Mouse (Mus musculus) fibroblast of lung, adult 2 months (primary cell): ENCODE data around the gene Fam19a2.

Experiments
- DNase-seq: peaks from one replicate; pipeline ENCODE4 v3.0.0-alpha.2; 2011; ENCODE audit warnings: low read depth

The Fam19a2 gene

GRCm38 (mm10) chr10:123570616-123571188 is 306.9 kb downstream of the Fam19a2 start:
- DNase-seq: no peak

DNA sequence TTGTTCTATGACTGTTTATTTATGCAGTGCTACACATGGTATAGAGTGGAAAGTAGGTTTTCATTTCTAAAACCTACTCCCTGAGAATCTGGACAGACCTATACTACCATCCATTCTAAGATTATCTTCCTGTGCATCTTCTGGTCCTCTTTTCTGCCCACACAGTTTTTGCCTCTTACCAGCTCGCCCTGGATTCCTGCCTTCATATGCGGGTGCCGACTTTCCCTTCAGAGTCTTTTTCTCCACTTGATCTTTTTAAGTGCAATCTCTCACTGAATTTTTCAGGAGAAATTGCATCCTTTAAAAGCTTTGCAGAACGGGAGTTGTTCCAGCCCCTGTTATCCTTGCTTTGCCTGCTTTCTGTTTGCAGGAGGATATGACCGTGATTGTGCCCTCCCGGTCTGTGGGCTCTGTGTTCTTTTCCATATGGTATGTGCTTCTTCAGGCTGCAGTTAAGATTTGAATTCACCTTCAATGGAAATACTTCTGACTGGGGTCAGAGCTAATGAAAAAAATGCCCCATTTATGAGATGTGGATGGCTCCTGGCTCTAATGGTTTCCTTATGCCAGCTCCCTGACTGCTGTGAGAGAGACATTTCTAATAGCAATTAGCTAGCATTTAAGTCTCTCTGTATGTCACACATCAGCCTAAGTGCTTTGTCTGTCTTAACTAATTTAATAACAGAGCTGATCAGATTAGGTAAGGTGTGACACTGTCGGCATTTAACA is 308.7 kb downstream of the Fam19a2 start:
- DNase-seq: no peak

DNA sequence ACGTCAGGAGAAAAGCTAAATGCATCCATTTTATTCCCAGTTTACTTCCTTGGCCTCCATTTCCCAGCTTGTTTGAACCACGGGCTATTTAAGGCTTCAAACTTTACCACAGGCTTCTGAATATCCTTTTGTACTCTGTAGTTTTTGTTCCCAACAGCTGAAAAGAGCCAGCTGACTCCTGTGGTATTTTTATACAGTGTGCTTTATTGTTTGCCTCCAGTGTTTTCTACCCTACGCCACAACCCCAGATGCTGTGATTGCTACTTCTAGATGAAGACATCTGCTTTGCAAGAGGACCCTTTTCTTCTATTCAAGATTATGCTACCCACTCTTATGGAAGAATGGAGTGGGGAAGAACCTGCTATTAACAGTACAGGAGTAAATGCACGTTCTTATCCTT is 314.0 kb downstream of the Fam19a2 start:
- no peak for DNase-seq

- no peak for DNase-seq
Measured at GRCm38 (mm10) chr10:123579012-123579411, 315.2 kb downstream of the Fam19a2 start.

GRCm38 (mm10) chr10:123595043-123595442 is 331.2 kb downstream of the Fam19a2 start:
- no peak for DNase-seq

- DNase-seq: no peak
Measured at GRCm38 (mm10) chr10:123597059-123597458, 333.3 kb downstream of the Fam19a2 start.

- DNase-seq: no peak
Measured at GRCm38 (mm10) chr10:123605671-123606070, 341.9 kb downstream of the Fam19a2 start.

- DNase-seq: no peak
Measured at GRCm38 (mm10) chr10:123626691-123627090, 362.9 kb downstream of the Fam19a2 start.

DNA sequence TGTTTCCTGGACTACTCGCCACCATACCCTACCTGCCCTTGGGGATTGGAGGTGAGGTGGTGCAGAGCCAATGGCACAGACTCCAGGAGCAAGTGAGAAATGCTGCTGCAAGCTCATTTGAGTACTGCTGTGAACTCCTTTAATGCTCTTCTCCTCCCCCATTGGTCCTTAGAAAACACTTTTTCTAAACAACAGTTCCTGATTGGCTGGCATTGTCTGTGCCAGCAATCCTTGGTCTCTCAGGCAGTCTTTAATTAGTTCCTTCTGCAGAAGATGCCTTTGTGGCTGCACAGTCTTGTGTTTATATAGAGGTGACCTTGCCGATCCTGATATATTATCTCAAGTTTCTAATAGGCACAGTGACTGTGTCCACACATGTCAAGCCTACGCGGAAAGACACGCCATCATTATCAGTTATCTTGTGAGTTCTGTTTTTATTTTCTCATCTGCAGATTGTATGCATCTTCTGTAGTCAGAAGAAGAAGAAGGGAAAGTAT is 365.5 kb downstream of the Fam19a2 start:
- no peak for DNase-seq

GRCm38 (mm10) chr10:123632029-123632428 is 368.2 kb downstream of the Fam19a2 start:
- DNase-seq: no peak

- DNase-seq: no peak
Measured at GRCm38 (mm10) chr10:123636655-123637054, 372.9 kb downstream of the Fam19a2 start.

DNA sequence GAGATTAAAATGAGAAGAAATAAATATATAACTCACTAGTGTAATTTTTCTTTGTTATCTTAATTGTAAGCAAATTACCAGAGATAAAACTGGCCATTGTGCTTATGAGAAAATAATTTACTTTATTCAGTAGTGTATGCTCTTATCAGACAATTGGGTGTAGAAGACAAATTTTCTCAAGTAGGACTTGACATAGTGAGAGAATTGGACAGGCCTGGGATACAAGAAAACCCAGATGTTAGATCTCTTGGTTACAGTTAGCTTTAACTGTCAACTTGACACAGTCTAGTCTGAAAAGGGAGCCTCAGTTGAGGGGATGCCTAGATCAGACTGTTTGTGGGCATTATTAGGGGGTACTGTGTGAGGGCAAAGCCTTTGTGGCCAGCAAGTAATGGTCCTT is 373.7 kb downstream of the Fam19a2 start:
- no peak for DNase-seq

DNA sequence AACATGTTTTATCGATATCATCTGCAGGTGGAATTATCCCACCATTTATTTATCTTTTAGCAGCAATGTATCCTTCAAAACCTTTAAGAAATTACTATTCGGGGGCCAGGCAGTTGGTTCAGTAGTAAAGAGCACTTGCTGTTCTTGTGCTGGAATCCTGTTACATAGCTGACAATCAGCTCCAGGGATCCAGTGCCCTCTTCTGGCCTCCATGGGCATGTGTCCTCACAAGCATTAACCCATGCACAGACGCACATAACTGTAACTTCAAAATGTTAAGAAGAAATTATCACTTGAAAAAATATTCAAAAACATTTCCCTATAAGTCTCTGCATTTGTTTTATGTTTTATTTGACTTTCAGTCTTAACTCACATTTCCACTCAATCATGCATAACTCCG is 381.8 kb downstream of the Fam19a2 start:
- no peak for DNase-seq

GRCm38 (mm10) chr10:123671208-123671607 is 407.4 kb downstream of the Fam19a2 start:
- DNase-seq: no peak

- no peak for DNase-seq
Measured at GRCm38 (mm10) chr10:123678284-123678864, 414.6 kb downstream of the Fam19a2 start.

- no peak for DNase-seq
Measured at GRCm38 (mm10) chr10:123682718-123683255, 419.0 kb downstream of the Fam19a2 start.

GRCm38 (mm10) chr10:123692186-123692925 is 428.6 kb downstream of the Fam19a2 start:
- no peak for DNase-seq

GRCm38 (mm10) chr10:123692926-123693224 is 429.1 kb downstream of the Fam19a2 start:
- no peak for DNase-seq

DNA sequence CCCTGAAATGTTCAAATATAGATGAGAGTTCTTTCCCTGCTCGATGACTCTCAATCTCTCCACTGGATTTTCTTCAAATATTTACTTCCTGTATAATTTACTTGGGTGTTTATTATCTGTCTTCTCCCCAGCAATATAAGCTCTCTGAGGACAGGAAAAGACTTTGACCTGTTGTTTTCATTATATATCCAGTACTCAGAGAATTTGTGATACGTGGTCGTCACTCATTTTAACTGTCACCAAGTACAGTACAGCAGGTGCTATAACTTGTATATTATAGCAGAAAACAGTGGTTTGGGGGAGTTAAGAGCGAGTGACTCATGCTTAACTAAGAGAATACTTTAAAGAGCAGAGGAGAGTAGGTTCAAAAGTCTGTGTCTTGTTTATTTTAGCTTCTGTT is 438.8 kb downstream of the Fam19a2 start:
- DNase-seq: no peak

DNA sequence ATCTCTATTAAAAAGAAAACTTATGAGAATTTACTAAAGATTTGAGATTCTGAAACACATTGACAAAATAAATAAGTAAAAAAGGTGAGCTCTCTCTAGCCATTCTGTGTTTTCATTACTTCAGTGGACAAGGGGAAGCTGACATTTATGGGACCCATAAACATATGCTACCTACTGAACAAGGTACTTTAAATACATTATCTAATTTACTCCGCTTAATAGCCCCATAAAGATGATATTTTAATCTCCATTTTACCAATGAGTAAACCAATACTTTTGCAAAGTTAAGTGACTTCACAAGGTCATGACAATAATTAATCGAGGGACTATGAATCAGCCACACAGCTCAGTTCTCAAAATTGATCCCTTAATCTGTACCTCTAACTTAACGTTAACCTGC is 443.2 kb downstream of the Fam19a2 start:
- no peak for DNase-seq

GRCm38 (mm10) chr10:123710738-123711137 is 446.9 kb downstream of the Fam19a2 start:
- no peak for DNase-seq

DNA sequence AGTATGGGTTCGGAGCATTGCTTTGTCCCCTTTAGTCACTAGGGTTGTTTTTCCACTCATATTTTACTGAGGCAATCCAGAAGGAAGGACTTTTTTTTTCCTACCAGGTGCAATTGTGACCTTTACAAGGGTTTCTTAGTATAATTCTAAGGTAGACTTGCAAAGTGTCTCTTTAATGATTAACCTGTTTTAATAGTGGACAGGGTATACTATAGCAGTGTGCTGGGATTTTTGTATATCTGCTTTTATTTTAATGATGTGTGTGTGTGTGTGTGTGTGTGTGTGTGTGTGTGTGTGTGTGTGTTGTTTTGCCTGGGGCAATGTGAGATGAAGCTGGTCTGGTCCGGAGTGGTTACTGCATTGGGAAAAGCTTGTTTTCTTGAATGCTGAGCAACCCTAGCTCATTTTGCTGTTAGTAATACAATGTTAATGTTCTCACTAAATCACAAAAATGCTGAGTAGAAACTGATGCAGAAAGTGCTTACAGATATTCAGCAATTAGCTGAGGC is 458.2 kb downstream of the Fam19a2 start:
- no peak for DNase-seq
